ENCODE assay signal across 14 mouse cellular contexts in the genomic region with DNA sequence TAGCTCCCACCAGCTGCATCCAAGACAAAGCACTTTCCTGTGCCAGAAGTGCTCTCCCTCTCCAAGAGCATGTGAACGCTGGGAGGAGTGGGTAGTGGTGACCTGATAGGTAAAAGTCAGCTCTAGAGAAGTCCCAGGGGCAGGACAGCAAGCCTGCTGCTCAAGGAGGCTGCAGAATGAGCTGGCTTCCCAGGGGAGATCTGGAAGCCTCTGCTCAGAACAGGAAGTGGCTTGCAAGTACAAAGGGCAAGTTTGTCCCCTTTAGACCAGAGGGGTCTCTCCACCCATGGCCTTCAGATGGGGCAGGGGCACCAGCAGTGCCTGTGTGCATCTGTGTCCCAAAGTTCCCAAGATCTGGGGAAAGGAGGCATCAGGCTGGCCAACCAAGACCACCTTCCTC. TPM values are rescaled to one million over a fixed set of nuclear protein-coding genes. Genes with fewer than 3 reads are reported as not detected.
DNase-seq lines count a peak whose midpoint lies in the region; TF ChIP-seq lines count a peak whose summit lies in the region.
"Had no signal": no experiment of that assay in that cellular context is flagged by ENCODE, and none has a peak within 500 bp of the region (broad histone marks: within the 10 kb centered on the region; RNA-seq: fewer than 3 reads in every experiment).

No protein-coding gene starts in this region.

- no peak overlapping the region for H3K4me3 ChIP-seq in cerebellum, adult 2 months (replicated peaks; ENCODE audit: insufficient read depth, low read depth, low read length)
- no peak overlapping the region for H3K4me3 ChIP-seq in left cerebral cortex, adult 2 months
- no peak overlapping the region for H3K4me3 ChIP-seq in thymus, adult 2 months (ENCODE audit: control insufficient read depth, insufficient read depth, low read length)
- H3K4me3 ChIP-seq: hindbrain, embryonic 13.5 days; intestine, embryonic 15.5 days; midbrain, embryonic 15.5 days had no signal

- intact Hi-C loops in left cerebral cortex, adult 2 months (cut with DNase I), result loop anchor here (5.0 kb wide), 1 partner anchor 192 kb away; the partner anchor contains the start of gene Nat8l
- intact Hi-C loops in left cerebral cortex, postnatal 25 days (cut with DNase I), result no loop called here

- DNase-seq in cerebellum, adult 2 months, result peak in 1 of 2 experiments; percentile 21
- no peak for DNase-seq in cerebellum, postnatal 25 days
- no peak for DNase-seq in left cerebral cortex, adult 2 months (ENCODE audit: extremely low spot score in 1 of 2, low spot score in 2 of 2)
- no peak for DNase-seq in left cerebral cortex, postnatal 25 days (ENCODE audit: low spot score in 2 of 2)
- no peak for DNase-seq in thymus, adult 2 months
- DNase-seq in thymus, postnatal 4 days, result no peak
- DNase-seq in urinary bladder, adult 18-20 months (ENCODE audit: low spot score in 2 of 2), result no peak
- DNase-seq: adrenal gland, postnatal 25 days; left cerebral cortex, postnatal 4 days had no signal

- 0 out of 2 replicates have a peak overlapping the region, but pooled peaks have one; percentile 28 for H3K27ac ChIP-seq in cerebellum, adult 2 months (ENCODE audit: insufficient read depth, low read length)
- H3K27ac ChIP-seq in left cerebral cortex, adult 2 months, result peak overlapping the region; percentile 25; the same call in 1 of the 2 replicates
- peak overlapping the region; percentile 75 for H3K27ac ChIP-seq in thymus, adult 2 months (ENCODE audit: control insufficient read depth, insufficient read depth, low read length)
- H3K27ac ChIP-seq: forebrain, embryonic 13.5 days; hindbrain, embryonic 13.5 days; intestine, embryonic 15.5 days; midbrain, embryonic 15.5 days had no signal

- H3K36me3 ChIP-seq in thymus, adult 2 months (ENCODE audit: control insufficient read depth, insufficient read depth, low read length), result no peaks in the 10 kb centered on the region
- H3K36me3 ChIP-seq: hindbrain, embryonic 13.5 days; intestine, embryonic 15.5 days; lung, embryonic 15.5 days; midbrain, embryonic 15.5 days had no signal

- no peak for TF ChIP-seq POLR2A in cerebellum, adult 2 months (IDR thresholded peaks at IDR 0.05; ENCODE audit: borderline replicate concordance, insufficient read depth, low read length)
- TF ChIP-seq POLR2A in thymus, adult 2 months (IDR thresholded peaks at IDR 0.05; ENCODE audit: control insufficient read depth, extremely low read depth, insufficient read depth, low read length, poor library complexity), result no peak

- TF ChIP-seq CTCF in cerebellum, adult 2 months (IDR thresholded peaks at IDR 0.05; ENCODE audit: borderline replicate concordance, insufficient read depth, low read depth, low read length), result no peak
- TF ChIP-seq CTCF in left cerebral cortex, adult 2 months (IDR thresholded peaks at IDR 0.05), result no peak
- TF ChIP-seq CTCF in thymus, adult 2 months (IDR thresholded peaks at IDR 0.05; ENCODE audit: borderline replicate concordance, control insufficient read depth, extremely low read depth, insufficient read depth, low read length, poor library complexity), result no peak

- peaks cover 28% of the 10 kb centered on the region for H3K4me1 ChIP-seq in cerebellum, adult 2 months (ENCODE audit: control insufficient read depth, insufficient read depth, low read length)
- H3K4me1 ChIP-seq in thymus, adult 2 months (replicated peaks; ENCODE audit: control insufficient read depth, insufficient read depth, low read length), result peaks cover 49% of the 10 kb centered on the region

- WGBS in cerebellum, adult 2 months, result 68% methylated on average over 1 of the region's 1 CpGs
- WGBS in thymus, adult 2 months, result 73% methylated on average over 1 of the region's 1 CpGs

- H3K27me3 ChIP-seq in cerebellum, adult 2 months (ENCODE audit: control insufficient read depth, insufficient read depth, low read length), result no peaks in the 10 kb centered on the region
- no peaks in the 10 kb centered on the region for H3K27me3 ChIP-seq in thymus, adult 2 months (ENCODE audit: control insufficient read depth, insufficient read depth, low read length)
- H3K27me3 ChIP-seq: intestine, embryonic 15.5 days; lung, embryonic 15.5 days; midbrain, embryonic 15.5 days had no signal

RNA-seq across cellular contexts. Expression of gene Mxd4, which starts 2.0 kb away (rescaled TPM):
- polyA plus RNA-seq in cerebellum, adult 2 months (2012; rRNA removed), result 91.6 and 96.5 TPM in 2 replicates
- 10 to 100 TPM; 82.6 to 91.1 TPM for total RNA-seq in left cerebral cortex, adult 2 months (2021)
- total RNA-seq in left cerebral cortex, postnatal 25 days (2021), result 10 to 100 TPM; 77.6 to 96.5 TPM
- 515 and 525 TPM in 2 replicates for polyA plus RNA-seq in thymus, adult 2 months (2012; rRNA removed)

RNA-seq across cellular contexts. Expression of gene Haus3, which starts 20.2 kb away (rescaled TPM):
- polyA plus RNA-seq in cerebellum, adult 2 months (2012; rRNA removed), result 11.0 TPM in 2 replicates
- 1 to 10 TPM; 7.7 to 8.5 TPM for total RNA-seq in left cerebral cortex, adult 2 months (2021)
- total RNA-seq in left cerebral cortex, postnatal 25 days (2021), result 1 to 10 TPM; 6.1 to 7.7 TPM
- 3.3 and 4.2 TPM in 2 replicates for polyA plus RNA-seq in thymus, adult 2 months (2012; rRNA removed)

RNA-seq across cellular contexts. Expression of gene Poln, which starts 20.3 kb away (rescaled TPM):
- polyA plus RNA-seq in cerebellum, adult 2 months (2012; rRNA removed), result 0.82 and 1.0 TPM in 2 replicates
- total RNA-seq in left cerebral cortex, adult 2 months (2021), result 1 to 10 TPM; 2.1 to 2.3 TPM
- total RNA-seq in left cerebral cortex, postnatal 25 days (2021), result 1 to 10 TPM; 1.7 to 1.8 TPM
- polyA plus RNA-seq in thymus, adult 2 months (2012; rRNA removed), result 2.3 and 2.4 TPM in 2 replicates

Comparison
In these comparisons a context has a peak if more than half of its experiments do, and no peak if none do; other contexts are left out.
1. H3K27ac ChIP-seq: peak in every context shown above with its lines; median percentile 75 in thymus, adult 2 months; 28 in cerebellum, adult 2 months; 25 in left cerebral cortex, adult 2 months.